Mouse (Mus musculus) monocyte, adult 2 months (primary cell): ENCODE results near the gene Smg1.

Experiments
- DNase-seq, 2 experiments: peaks; one replicate each; pipeline ENCODE4 v3.0.0; 2022; ENCODE audit warnings: low spot score in 2 of 2, low read depth in 1 of 2

The Smg1 gene

DNA sequence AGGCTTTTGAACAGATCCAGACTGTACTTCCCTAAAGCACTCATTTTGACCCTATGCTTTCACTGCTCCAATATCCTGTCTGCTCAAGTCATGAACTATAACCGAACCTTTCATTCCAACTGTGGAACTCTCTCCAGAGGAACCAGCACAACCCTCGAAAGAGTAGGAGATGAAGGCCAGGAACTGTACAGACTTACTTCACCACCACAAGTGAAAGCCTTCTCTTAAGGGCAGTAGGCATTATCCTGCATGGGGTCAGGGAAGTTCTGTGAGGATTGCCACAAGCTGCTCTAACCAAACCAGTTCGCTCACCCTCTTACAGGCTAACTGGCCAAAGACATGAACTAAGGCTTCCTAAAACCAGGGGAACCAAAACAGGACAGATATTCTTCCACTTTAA is 132.3 kb downstream of the Smg1 start:
- no peak for DNase-seq

DNA sequence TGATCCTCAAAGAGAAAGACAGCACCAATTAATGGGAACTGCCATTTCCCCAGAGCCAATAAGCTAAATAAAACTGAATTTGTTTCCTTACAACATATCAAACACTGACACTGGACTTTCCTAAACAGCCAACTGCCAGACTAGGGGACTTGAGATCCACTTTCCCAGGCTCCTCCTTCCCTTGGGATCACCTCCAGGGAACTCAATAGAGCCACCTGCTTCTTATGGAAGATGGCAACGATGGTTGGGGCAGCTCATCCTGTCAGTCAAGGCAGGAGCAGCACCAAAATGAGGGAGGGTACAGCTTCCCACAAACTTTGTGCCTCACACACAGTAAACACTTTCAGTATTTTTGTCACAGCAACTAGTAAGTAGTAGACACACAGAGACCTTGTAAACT is 135.8 kb downstream of the Smg1 start:
- DNase-seq, result no peak

DNA sequence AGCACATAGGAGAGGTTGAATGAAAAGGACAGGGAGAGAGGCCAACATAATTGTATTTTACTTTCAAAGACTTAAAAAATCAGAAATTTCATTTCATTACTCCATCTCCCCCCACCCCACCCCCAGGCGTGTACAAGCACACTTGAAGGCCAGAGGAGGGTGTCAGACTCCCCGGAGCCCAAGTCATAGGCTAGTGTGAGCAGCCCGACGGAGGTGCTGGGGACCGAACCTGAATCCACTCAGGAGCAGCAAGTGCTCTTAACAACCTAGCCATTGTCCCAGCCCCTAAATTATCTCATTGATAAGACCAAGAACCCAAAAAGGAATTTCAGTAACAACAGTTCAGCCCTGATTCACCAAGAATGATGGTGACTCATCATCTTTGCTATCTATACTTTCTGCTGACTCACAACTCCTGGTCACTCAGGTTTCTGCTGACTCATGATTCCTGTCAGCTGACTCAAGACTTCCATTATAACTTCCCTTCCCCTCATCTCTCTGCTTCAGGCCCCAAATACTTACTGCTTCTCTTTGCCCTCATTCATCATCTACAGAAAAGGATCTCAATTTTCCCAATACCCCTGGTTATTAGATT is 138.9 kb downstream of the Smg1 start:
- DNase-seq, result no peak

DNA sequence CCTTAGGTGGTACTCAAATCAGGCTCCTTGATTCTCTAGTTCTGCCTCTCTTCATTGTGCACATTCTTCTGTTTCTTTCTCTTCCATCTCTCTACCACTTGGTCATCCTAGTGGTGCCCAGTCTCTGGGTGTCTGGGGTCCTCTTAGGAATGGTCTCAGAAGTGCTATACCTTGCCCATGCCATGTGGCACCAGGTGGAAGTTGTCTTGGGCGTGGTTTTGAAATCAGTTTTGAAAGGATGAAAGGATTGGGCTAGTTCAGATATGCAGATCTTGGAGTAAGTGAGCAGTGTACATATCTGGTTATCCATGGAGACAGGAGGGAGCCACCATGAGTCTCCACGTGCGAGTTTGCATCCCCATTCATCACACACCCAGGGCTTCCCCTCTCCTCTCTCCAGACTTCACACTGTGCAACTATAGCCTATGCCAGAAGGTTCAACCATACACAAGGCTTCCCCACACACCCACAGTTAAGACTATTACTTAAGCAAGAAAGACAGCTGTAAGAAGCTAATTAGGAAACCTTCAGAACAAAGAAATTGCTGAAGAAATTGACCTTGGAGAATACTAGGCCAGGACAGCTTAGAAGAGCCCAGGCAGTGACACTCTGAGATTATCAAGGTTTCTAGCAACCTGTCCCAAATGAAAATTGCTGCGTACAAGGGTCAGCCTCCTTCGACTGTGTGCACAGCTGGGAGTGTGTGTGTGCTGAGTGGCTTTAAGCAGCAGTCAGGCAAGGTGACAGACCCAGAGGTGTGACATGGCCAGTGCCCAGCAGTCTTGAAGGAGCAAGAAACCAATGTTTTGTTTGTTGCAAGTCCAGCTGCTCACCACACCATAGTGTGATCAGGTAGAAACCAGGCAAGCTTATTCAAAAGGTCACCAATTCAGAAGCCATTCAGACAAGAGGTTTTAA is 139.7 kb downstream of the Smg1 start:
- DNase-seq, result no peak

DNA sequence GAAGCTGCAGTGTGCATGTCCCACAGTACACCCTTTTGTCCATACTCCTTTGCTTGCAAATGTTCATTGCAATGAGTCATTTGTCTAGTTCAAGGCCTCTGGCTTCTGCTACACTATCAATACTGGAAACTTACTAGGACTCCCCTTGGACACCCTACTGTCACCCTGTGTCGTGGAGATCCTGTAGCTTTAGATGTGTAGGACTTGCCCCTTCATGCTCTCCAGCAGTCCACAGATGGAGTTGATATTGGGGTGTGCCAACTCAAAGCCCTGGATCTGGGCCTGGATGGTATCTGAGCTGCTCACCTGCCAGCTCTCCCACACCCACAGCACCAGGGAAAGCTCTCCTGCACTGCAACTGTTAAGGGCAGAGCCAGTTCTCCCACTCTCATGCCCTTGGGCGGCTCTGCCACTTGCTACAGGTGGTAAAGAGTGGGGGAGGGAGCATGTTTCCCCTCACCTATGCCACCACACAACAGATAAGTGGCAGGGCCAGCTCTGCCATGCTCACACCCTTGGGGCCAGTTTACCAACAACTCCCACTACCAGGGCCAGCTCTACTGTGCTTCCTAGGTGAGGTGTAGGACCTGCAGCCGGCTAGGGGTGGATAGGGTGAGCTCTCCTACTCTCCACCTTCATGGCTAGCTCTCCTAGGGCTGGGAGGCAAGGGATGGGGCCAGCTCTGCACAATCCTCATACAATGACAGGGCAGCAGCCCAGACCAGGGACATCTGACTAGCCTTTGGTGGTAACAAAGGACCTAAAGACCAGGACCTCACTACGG is 140.6 kb downstream of the Smg1 start:
- DNase-seq, result no peak

DNA sequence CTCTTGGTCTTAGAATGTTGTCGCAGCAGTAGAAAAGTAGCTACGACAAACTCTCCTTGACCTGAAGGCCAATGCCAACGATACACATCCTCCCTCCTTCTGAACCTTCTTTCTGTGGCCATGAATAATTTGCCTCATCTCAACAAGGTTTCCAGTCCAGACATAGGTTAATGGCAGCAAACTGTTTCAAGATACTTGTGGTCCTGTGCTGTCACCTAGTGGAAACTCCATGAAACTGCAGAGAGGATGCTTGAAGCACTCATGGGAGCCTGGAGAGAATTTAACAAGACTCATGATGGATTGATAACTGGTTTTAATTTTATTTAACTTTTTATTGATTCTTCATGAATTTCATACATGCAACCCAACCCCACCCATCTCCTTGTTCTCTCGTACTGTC is 141.2 kb downstream of the Smg1 start:
- DNase-seq, result no peak

DNA sequence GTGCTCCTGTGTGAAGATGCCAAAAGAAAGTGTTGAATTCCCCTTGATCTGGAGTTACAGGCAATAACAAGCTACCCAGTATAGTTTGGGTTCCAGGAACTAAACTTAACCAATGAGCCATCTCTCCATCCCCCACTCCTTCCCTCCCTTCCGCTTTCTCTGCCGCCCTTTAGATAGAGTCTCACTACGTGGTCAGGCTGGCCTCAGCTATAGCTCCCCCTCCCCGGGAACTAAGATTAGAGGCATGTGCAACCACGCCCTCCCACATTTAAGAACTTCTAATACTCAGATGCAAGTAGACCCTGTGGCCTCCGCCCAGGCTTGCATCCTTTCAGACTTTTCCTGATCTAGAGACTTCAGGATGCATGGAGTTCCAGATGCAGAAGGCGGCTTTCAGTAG is 145.9 kb downstream of the Smg1 start:
- no peak for DNase-seq
